Mouse (Mus musculus) neural tube, embryonic 12.5 days (tissue): Measurements from ENCODE around the gene Pde11a. TPM values are rescaled to one million over a fixed set of nuclear protein-coding genes. Genes with fewer than 3 reads are reported as not detected.

Experiments
- ATAC-seq: fragments of 200-750 bp; cut with Nextera tagmentation; 2 replicates; pipeline ENCODE4 v1.8.0; 2017; ENCODE audit warnings: low read depth, mild to moderate bottlenecking, moderate TSS enrichment, moderate library complexity; ENCODE audit not compliant: low FRiP score
- H3K27ac ChIP-seq: fragments of 300-500 bp; sonication (generic); 2 replicates; pipeline ENCODE4 v1.5.1; 2016
- H3K27me3 ChIP-seq: fragments of 300-500 bp; sonication (generic); replicated peaks from 2 replicates; pipeline ENCODE4 v1.6.1; 2016; ENCODE audit warnings: mild to moderate bottlenecking
- H3K36me3 ChIP-seq: fragments of 300-500 bp; sonication (generic); 2 replicates; pipeline ENCODE4 v1.6.1; 2016; ENCODE audit warnings: mild to moderate bottlenecking
- H3K4me1 ChIP-seq: fragments of 300-500 bp; sonication (generic); 2 replicates; pipeline ENCODE4 v1.6.1; 2016
- H3K4me2 ChIP-seq: fragments of 300-500 bp; sonication (generic); replicated peaks from 2 replicates; pipeline ENCODE4 v1.6.1; 2016; ENCODE audit warnings: mild to moderate bottlenecking
- H3K4me3 ChIP-seq: fragments of 300-500 bp; sonication (generic); 2 replicates; pipeline ENCODE4 v1.5.1; 2016
- H3K9ac ChIP-seq: fragments of 300-500 bp; sonication (generic); 2 replicates; pipeline ENCODE4 v1.6.1; 2016; ENCODE audit warnings: mild to moderate bottlenecking
- H3K9me3 ChIP-seq: fragments of 300-500 bp; sonication (generic); 2 replicates; pipeline ENCODE4 v1.6.1; 2016; ENCODE audit warnings: mild to moderate bottlenecking
- WGBS: fragments of 180-500 bp; shearing (Covaris S2); methylation state at CpG from one replicate; pipeline ENCODE4 v1.1.7; 2016; 5-methylcytosine and 5-hydroxymethylcytosine counted together
- polyA plus RNA-seq: library from polyadenylated mRNA; unstranded; fragments of >200 nt; fragmentation: Nextera tagmentation; extraction: Ambion mirVana; gene quantifications from 2 replicates; pipeline ENCODE4 v1.2.1, GENCODE M21; 2016

The Pde11a gene
- polyA plus RNA-seq, 1 experiment from 2014 or later = 0.48 TPM

DNA sequence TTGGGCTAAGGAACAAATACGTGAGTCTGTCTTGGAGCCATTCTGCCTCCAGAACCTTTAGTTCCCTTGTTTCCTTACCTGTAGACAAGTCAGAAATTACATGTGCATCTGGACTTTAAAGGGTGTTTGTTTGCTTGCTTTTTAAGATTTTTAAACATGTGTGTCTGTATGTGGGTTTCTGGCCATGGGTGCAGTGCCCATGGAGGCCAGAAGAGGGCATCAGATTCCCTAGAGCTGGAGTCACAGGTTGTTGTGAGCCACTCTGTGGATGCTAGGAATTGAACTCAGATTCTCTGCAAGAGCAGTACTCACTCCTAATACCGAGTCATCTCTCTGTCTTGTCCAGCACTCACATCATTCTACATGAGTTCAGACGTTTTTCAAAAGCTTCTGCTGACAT lies 53.4 kb downstream of the Pde11a start:
- no peak overlapping the region for H3K9ac ChIP-seq
- no peaks in the 10 kb centered on the region for H3K4me1 ChIP-seq
- no peak overlapping the region for H3K4me3 ChIP-seq
- WGBS = 88% methylated on average over 3 of the region's 3 CpGs
- no peaks in the 10 kb centered on the region for H3K27me3 ChIP-seq
- H3K9me3 ChIP-seq = no peaks in the 10 kb centered on the region
- no peak for ATAC-seq
- no peak overlapping the region for H3K4me2 ChIP-seq
- H3K36me3 ChIP-seq = no peaks in the 10 kb centered on the region
- H3K27ac ChIP-seq = no peak overlapping the region

DNA sequence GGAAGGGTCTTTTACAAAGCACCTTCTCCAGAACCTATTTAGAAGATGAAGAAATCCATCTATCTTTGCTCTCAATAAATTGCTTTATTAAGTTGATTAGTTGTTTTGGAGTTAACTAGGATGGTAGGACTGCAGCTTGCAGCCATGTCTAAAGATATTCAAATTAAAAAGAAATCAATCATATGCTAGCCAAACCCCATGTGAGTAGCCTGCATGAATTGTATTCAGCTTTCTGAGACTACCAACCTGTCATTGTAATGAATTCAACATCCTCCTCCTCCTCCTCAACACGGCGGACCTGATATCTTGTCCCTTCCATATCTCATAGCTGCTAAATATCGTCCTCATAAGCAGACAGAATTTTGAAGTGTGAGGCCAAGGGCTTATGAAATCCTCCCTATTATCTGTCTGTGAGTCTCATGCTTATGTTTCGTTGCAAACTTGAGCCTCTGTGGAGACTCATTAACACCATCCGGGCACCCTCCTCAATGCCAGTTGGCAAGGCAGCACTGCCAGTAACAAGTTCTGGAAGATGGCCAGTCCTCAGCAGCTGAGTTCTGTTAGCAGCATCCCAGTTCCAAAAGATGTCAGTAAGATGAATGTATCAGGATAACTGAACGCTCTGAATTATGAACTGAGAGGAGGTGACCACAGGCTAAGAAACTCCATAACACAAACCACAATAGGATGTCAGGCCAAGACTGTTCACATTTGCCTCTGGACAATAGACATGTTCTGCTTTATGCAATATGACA lies 55.0 kb downstream of the Pde11a start:
- no peak overlapping the region for H3K4me3 ChIP-seq
- no peak overlapping the region for H3K9ac ChIP-seq
- WGBS = 91% methylated on average over 6 of the region's 6 CpGs
- H3K9me3 ChIP-seq = no peaks in the 10 kb centered on the region
- H3K27me3 ChIP-seq = no peaks in the 10 kb centered on the region
- no peaks in the 10 kb centered on the region for H3K36me3 ChIP-seq
- H3K27ac ChIP-seq = no peak overlapping the region
- no peaks in the 10 kb centered on the region for H3K4me1 ChIP-seq
- no peak for ATAC-seq
- no peak overlapping the region for H3K4me2 ChIP-seq

DNA sequence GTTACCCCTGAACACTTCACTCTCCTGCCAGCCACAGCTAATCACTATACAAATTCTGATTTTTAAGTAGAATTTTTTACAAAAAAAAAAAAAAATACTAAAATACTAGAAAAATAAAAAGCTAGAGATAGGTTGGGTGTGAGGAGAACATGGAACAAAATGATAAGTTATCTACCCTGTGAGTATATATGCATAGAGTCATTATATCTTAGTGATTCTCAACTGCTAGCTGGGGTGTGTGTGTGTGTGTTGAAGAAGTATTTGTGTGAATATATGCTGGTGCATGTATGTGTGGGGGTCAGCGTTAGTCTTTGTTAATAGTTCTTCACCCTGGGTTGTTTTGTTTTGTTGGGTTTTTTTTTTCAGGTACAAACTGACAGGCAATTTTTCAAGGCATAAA lies 69.1 kb downstream of the Pde11a start:
- H3K4me2 ChIP-seq = no peak overlapping the region
- 80% methylated on average over 1 of the region's 1 CpGs for WGBS
- H3K4me1 ChIP-seq = no peaks in the 10 kb centered on the region
- H3K9ac ChIP-seq = no peak overlapping the region
- H3K36me3 ChIP-seq = no peaks in the 10 kb centered on the region
- H3K27me3 ChIP-seq = no peaks in the 10 kb centered on the region
- ATAC-seq = no peak
- H3K27ac ChIP-seq = no peak overlapping the region
- no peak overlapping the region for H3K4me3 ChIP-seq
- no peaks in the 10 kb centered on the region for H3K9me3 ChIP-seq

DNA sequence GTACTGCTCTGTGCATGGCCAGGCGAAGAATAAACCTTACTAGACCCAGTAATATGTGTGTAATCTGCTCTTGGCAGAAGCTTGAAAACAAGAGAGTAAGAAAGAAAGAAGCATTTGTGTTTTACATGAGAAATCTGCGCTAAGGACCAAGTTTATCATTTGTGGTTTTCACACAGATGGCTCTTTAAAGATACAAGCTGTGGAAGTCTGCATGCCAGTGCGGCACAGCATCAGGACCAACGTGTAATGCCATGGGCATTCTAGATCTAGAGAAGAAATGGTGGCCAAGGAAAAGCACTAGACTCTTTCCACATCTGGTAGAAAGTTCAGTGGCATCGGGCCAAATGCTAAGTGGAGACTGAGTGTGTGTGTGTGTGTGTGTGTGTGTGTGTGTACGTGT lies 71.2 kb downstream of the Pde11a start:
- Histone ChIP-seq H3K4me2 (no peak overlapping the region), H3K9me3 (no peaks in the 10 kb centered on the region), H3K27me3 (no peaks in the 10 kb centered on the region), H3K4me3 (no peak overlapping the region), H3K9ac (no peak overlapping the region), H3K27ac (no peak overlapping the region), H3K36me3 (no peaks in the 10 kb centered on the region), H3K4me1 (no peaks in the 10 kb centered on the region)
- ATAC-seq = no peak
- WGBS = 94% methylated on average over 6 of the region's 6 CpGs

DNA sequence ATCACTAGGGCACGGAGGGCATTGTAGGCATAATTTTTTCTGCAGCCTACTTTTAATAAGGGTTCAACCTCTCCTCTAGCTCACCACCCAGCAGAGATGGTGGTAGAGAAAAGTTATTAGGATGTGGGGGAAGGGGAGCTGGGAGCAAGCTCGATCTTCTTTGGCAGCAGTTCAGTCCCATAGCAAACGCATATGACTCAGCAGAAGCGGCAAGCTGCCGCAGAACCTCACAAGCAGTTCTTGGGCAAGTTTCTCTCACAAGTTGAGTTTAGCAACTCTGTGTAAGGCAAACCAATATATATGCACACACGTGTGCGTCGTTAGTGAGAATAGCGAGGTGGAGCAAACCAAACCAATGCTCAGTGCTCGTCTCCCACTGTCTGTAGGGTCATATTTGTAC lies 72.0 kb downstream of the Pde11a start:
- H3K4me3 ChIP-seq = no peak overlapping the region
- no peaks in the 10 kb centered on the region for H3K9me3 ChIP-seq
- H3K9ac ChIP-seq = no peak overlapping the region
- H3K27me3 ChIP-seq = no peaks in the 10 kb centered on the region
- 90% methylated on average over 10 of the region's 10 CpGs for WGBS
- no peaks in the 10 kb centered on the region for H3K4me1 ChIP-seq
- H3K27ac ChIP-seq = no peak overlapping the region
- H3K36me3 ChIP-seq = no peaks in the 10 kb centered on the region
- ATAC-seq = no peak
- no peak overlapping the region for H3K4me2 ChIP-seq

DNA sequence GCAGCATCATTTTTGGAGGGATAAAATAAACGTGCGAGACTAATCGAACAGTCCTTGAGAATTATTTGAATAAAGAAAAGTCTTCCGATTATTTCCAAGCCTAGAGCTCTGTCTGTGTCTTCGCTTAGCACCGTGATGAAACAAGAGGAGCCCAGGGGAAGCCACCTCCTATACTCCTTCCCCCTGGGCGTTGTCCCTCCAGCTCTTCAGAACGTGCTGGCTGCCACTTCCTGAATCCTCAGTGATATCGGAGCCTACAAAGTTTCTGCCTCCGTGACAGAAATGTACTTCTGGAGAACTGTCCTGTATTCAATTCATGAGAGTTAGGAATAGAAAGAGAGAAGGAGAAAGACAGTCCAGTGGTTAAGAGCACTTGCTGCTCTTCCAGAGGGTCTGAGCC lies 74.3 kb downstream of the Pde11a start:
- no peak overlapping the region for H3K4me2 ChIP-seq
- ATAC-seq = no peak

DNA sequence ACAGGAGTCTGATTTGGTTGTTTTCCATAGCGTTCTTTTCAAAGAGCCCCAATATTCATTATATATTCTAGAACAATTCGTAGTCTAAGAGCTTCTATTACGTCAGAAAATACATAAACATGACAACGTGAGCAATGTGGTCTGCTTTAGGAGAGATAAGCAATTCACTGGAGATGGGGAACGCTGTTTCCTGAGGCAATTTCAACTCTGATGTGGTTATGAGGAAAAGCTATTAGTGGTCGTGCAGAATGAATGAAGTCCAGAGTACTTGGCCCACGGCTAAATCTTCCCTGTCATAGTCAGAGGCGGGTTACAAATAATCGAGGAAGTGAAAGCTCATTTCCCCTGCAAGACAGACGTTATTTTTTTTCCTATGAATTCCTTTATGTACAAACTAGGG lies 75.9 kb downstream of the Pde11a start:
- Histone ChIP-seq H3K4me3 (no peak overlapping the region), H3K4me2 (no peak overlapping the region), H3K36me3 (no peaks in the 10 kb centered on the region), H3K27me3 (no peaks in the 10 kb centered on the region), H3K9me3 (no peaks in the 10 kb centered on the region), H3K4me1 (no peaks in the 10 kb centered on the region), H3K9ac (no peak overlapping the region), H3K27ac (no peak overlapping the region)
- WGBS = 78% methylated on average over 10 of the region's 10 CpGs
- ATAC-seq = no peak

More for the DNA sequence above, 74.3 kb downstream of the Pde11a start:
- no peaks in the 10 kb centered on the region for H3K9me3 ChIP-seq
- H3K9ac ChIP-seq = no peak overlapping the region
- WGBS = 77% methylated on average over 10 of the region's 10 CpGs
- no peaks in the 10 kb centered on the region for H3K27me3 ChIP-seq
- H3K4me1 ChIP-seq = no peaks in the 10 kb centered on the region
- no peak overlapping the region for H3K27ac ChIP-seq
- H3K4me3 ChIP-seq = no peak overlapping the region
- no peaks in the 10 kb centered on the region for H3K36me3 ChIP-seq

DNA sequence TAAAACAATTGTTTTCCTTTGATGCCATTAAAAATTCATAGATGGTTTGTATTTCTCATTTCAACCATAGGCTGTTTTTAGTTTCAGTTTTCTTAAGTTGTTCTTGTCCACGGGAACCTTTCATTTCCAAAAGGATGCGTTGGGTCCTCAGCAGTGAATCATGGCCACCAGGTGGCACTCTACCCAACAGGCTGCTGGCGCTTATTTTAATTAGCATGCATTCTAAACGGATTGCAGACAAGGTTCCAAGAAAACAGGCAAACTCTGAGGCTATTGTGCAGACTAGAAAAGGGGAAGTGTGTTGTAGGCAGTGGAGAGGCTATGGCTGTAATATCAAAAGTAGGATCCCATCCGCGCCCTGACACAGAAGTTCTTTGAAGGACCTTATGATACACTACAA lies 83.7 kb downstream of the Pde11a start:
- H3K4me2 ChIP-seq = no peak overlapping the region
- no peak overlapping the region for H3K27ac ChIP-seq
- H3K4me1 ChIP-seq = no peaks in the 10 kb centered on the region
- no peak overlapping the region for H3K4me3 ChIP-seq
- no peak overlapping the region for H3K9ac ChIP-seq
- H3K27me3 ChIP-seq = no peaks in the 10 kb centered on the region
- no peaks in the 10 kb centered on the region for H3K36me3 ChIP-seq
- 48% methylated on average over 6 of the region's 6 CpGs for WGBS
- no peak for ATAC-seq
- no peaks in the 10 kb centered on the region for H3K9me3 ChIP-seq

DNA sequence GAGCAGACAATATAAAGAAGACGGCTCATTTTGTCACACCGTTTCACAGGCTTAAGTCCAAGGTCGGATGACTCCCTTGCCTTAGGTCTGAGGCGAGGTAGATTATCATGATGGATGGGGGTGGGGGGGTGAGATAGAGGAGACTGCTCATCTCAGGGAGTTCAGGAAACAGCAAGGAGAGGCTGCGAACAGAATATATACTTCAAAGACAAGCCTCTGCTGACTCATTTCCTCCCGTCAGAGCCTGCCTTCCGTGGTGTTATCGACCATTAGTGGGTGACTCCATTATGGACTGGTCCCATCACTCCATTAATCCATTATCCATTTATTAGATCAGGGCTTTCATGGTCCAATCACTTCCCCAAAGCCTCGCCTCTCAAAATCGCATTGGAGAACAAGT lies 87.2 kb downstream of the Pde11a start:
- Histone ChIP-seq H3K4me2 (no peak overlapping the region), H3K27ac (no peak overlapping the region), H3K9me3 (no peaks in the 10 kb centered on the region), H3K36me3 (no peaks in the 10 kb centered on the region), H3K4me1 (no peaks in the 10 kb centered on the region), H3K27me3 (no peaks in the 10 kb centered on the region), H3K9ac (no peak overlapping the region), H3K4me3 (no peak overlapping the region)
- 85% methylated on average over 10 of the region's 10 CpGs for WGBS
- ATAC-seq = no peak

DNA sequence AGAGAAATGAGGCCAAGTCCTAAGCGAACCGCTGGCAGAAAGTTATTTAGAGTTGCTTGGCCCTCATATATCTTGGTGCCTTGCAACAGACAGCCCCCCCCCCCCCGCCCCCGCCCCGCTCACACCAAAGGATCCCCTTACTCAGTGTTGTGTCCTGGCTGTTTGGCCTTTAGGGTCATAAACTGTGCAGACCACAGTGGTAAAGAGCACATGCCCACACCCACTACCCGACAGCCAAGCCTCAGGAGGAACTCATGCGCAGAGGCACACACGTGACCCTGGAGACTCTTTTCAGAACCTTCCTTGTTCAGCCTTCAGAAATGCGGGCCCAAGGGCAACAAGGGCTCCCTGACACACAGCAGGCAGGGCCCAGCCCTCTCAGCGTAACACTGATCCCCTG lies 90.3 kb downstream of the Pde11a start:
- 64% methylated on average over 10 of the region's 10 CpGs for WGBS
- H3K36me3 ChIP-seq = no peaks in the 10 kb centered on the region
- no peak overlapping the region for H3K4me2 ChIP-seq
- no peak overlapping the region for H3K9ac ChIP-seq
- no peaks in the 10 kb centered on the region for H3K27me3 ChIP-seq
- no peak for ATAC-seq
- H3K4me1 ChIP-seq = no peaks in the 10 kb centered on the region
- no peaks in the 10 kb centered on the region for H3K9me3 ChIP-seq
- no peak overlapping the region for H3K27ac ChIP-seq
- no peak overlapping the region for H3K4me3 ChIP-seq

DNA sequence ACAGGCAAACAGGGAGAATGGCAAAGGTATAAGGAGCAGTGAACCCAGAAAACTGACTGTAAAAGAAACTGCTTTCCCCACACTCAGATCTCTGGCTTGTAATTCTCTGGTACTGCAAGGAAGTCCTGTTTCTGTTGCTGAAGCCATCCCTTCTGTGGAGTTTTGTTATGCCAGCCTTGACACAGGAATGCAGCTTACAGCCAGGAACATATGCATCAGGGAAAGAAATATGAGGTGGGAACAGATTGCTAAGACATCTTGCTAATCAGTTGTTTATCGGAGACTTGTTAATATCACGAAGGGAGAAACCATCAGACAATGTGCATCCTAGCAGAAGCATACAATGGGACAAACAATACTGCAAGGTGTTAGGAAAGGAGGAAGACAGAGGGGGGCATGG lies 99.4 kb downstream of the Pde11a start:
- Histone ChIP-seq H3K27me3 (no peaks in the 10 kb centered on the region), H3K4me2 (no peak overlapping the region), H3K36me3 (no peaks in the 10 kb centered on the region), H3K4me3 (no peak overlapping the region), H3K9me3 (no peaks in the 10 kb centered on the region), H3K9ac (no peak overlapping the region), H3K4me1 (no peaks in the 10 kb centered on the region), H3K27ac (no peak overlapping the region)
- no peak for ATAC-seq
- 92% methylated on average over 2 of the region's 2 CpGs for WGBS

DNA sequence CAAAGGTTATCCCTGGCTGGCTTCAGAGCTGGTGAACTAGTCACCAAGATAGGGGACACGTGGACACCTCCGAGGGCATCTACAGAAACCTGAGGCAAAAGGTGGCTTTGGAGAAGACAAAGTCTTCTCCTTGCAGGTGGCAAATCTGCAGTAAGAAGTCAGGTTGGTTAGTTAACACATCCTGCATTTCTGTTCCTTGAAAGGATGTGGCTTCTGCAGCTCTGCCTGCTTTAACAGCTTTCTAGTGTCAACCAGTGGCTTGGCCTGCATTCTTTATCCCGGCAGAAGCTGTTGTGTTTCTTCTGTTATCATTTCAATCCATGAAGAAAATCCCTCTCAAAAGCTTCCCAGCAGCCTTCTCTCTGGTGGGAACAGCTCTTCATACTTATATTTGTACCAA lies 100.1 kb downstream of the Pde11a start:
- Histone ChIP-seq H3K4me3 (no peak overlapping the region), H3K4me1 (no peaks in the 10 kb centered on the region), H3K4me2 (no peak overlapping the region), H3K27me3 (no peaks in the 10 kb centered on the region), H3K27ac (no peak overlapping the region), H3K9me3 (no peaks in the 10 kb centered on the region), H3K9ac (no peak overlapping the region), H3K36me3 (no peaks in the 10 kb centered on the region)
- 92% methylated on average over 3 of the region's 3 CpGs for WGBS
- no peak for ATAC-seq

DNA sequence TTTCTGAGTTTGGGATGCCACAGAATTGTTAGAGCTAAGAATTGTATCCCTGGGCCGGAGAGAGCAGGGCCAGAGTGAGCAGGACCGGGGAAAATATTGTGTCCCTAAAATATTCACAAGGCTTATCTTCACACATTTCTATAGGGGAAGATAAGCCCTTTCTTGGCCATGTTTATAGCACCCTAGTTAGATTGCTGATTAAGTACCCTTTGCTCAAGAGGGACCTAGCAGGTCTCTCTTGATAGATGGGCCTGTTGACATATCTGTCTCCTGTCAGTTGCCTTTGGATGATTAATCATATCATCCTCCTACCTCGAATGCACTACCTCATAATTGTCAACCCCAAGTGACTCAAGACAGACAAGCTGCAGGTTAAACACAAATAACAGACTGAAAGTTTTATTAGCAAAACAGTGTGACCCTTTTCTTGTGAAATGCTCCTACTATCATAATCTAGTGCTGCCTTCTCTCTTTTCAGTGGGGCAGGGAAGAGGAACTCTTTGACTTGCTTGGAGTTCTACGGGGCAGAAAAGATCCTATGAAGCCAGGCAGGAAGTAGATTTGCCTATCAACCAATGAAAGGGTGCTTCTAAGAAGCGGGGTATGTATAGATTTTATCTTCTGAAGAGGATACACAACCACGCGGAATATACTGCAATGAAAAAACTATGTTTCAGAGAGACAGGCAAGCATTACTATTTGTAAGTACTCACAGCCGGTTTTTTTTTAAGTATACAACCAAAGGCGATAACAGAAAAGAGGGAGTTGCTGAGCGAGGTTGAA lies 100.7 kb downstream of the Pde11a start:
- no peak overlapping the region for H3K9ac ChIP-seq
- no peaks in the 10 kb centered on the region for H3K36me3 ChIP-seq
- WGBS = 92% methylated on average over 10 of the region's 10 CpGs
- no peaks in the 10 kb centered on the region for H3K27me3 ChIP-seq
- H3K4me3 ChIP-seq = no peak overlapping the region
- no peaks in the 10 kb centered on the region for H3K4me1 ChIP-seq
- H3K27ac ChIP-seq = no peak overlapping the region
- no peak overlapping the region for H3K4me2 ChIP-seq
- ATAC-seq = no peak
- H3K9me3 ChIP-seq = no peaks in the 10 kb centered on the region
